Mouse (Mus musculus) kidney, adult 2 months (tissue): Measurements from ENCODE around the gene Kank4.

Experiments used
- CTCF ChIP-seq: fragments of 200-500 bp; conservative IDR thresholded peaks from 2 replicates; pipeline ENCODE4 v1.5.1; 2011; ENCODE audit warnings: low read depth, mild to moderate bottlenecking, control low read depth, low read length, moderate library complexity, mixed read lengths; ENCODE audit not compliant: insufficient read depth, insufficient read length
- POLR2A ChIP-seq: fragments of 200-500 bp; IDR thresholded peaks from one replicate; pipeline ENCODE4 v1.6.1; 2011; ENCODE audit warnings: low read depth, low read length, control low read depth

DNA sequence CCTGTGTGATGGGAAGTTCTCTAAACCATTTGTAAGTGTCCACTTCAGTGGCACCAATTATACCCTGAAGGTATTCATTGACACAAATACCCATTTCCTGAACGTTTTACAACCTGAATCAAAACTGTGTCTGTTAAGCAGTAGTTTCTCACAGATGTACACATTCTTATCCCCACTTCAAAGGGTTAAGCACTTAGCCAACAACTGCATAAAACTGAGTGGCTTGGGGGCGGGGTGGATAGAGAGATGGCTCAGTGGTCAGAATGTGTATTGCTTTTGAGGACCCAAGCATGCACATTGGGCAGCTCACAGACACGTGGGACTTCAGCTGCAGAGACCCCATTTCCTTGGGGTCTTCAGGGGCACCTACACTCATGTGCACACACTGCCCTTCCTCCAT, 29.1 kb upstream of the Kank4 start:
- TF ChIP-seq POLR2A (no peak), CTCF (no peak)
